Mouse (Mus musculus) left cerebral cortex, adult 9 months (tissue): ENCODE measurements at regions not wholly inside any gene's neighbourhood (a gene's known extent, or its start where the extent isn't known, plus 50 kb on each side); places are given as distances from the start of the nearest gene placed in this dataset.
A peak's percentile ranks its signal among the peaks of the same experiment; 100 is the strongest.

Source experiments
- DNase-seq, 2 experiments: peaks; one replicate each; pipeline ENCODE4 v3.0.0; 2022; ENCODE audit warnings: low spot score in 2 of 2

DNA sequence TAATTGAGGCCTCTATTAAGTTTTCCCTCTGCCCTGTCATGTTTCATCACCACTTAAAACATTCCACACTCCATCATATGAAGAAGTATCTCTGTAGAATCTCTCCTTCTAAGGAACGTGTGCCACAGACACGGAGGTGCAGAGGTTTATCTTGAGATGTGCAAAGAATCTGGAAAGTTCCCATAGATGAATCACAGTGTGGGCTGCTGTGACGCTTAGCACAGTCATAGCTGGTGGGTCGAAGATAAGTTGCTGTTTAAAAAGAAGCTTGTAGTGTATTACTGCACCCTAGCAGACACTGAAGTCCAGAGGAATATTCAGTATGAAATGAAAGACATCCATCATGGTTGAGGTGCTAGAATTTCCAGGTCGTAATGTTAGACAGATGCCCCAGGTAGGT lies 179.9 kb upstream of the 4930583I09Rik start:
- DNase-seq: peak in 1 of 2 experiments; percentile 45

DNA sequence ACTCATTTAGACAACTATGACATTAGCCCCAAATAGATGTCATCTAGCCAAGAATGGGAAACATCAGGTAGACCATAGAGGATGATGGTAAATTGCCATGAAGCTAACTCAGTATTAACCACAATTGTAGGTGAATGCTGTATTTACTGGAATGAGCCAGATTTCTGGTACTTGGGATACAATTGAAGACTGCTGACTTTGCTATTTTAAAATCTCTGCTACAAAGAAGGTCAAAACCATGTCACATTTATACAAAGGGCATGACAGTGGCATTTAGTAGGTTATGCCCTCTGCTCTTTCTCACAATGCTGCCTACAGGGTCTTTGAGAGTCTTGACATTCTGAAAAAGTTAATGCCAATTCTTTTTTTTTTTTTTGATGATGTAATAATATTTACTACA lies 178.8 kb upstream of the 4930583I09Rik start:
- no peak for DNase-seq

DNA sequence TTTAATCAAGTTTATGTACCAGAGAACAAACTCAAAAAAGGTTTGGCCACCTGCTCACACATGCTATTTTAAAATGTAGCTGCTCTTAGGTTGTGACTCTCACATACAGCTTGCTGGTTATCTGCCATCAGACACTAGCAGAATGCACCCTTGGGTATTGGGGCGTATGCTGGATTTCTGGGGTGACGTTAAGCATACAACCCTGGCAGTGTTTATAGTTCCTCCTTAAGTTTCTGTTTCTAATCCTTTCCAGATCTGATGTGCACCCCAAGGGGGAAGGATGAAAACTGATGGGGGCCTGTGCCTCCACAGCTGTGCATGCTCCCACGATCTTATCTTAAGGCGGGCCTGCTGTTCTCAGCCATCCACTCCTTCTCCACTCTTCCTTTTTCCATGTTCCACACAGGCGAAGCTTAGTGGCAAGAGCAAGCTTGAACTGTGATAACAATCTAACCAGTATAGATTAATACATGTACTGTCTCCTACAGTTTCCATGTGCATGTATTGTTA lies 164.8 kb upstream of the 4930583I09Rik start:
- no peak for DNase-seq

DNA sequence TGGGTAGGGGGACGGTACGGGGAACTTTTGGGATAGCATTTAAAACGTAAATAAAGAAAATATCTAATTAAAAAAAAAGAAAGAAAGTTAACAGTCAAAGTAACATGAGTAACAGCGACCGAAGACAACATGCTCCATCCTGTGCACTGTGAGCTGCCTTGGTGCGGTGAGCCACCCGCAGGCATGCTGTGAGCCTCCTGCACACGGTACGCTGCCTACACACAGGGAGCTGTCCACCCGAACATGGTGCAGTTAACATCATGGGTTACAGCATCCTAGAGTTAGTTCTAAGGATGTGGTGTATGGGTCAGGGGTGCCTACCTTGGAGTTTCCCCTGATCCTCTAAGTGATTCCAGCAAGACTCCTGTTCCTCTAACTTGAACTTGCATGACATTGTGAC lies 158.6 kb upstream of the 4930583I09Rik start:
- no peak for DNase-seq

DNA sequence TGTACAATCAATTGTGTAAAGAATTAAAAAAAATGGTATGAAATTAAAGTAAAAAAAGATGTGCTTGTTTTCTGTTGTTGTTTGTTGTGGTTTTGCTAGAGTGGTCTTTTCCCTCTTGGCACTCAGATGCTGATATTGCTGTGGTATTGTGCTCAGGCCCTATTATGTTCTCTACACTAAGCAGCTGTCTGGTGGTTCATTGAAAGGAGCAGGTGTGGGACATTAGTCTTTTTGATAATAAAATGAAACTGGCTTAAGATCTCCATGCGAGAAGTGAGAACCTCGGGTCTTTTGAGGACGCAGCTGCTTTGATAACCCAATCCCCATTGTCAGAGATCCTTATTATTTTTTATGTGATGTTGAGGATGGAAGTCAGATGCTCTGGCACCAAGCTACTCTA lies 155.4 kb upstream of the 4930583I09Rik start:
- DNase-seq: no peak

DNA sequence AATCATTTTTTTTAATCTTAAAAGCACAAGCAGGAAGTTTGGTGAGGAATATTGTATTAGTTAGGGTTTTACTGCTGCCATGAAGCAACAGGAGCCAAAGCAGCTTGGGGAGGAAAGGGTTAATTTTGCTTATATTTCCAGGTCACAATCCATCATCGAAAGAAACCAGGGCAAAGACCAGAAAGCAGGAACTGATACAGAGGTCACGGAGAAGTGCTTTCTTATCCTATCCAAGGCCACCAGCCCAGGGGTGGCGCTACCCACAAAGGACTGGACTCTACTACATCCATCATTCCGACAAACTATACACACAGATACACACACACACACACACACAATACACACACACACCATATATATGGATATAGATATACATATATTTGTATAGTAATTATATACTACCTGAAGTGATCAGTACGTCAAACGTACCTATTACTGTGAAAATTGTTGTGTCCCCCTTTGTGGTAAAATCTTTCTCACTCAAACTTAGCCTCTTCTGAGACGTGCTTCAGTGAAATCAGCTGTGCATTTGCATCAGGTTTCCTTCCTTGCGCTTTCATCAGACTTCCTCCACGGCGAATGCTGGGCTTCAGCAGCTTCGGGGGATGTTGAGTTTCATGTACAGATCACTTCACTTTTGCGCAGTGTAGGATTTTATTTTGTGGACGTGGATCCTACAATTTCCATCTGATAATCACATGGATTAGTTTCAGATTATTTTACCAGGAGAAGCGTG lies 148.6 kb upstream of the 4930583I09Rik start:
- no peak for DNase-seq

DNA sequence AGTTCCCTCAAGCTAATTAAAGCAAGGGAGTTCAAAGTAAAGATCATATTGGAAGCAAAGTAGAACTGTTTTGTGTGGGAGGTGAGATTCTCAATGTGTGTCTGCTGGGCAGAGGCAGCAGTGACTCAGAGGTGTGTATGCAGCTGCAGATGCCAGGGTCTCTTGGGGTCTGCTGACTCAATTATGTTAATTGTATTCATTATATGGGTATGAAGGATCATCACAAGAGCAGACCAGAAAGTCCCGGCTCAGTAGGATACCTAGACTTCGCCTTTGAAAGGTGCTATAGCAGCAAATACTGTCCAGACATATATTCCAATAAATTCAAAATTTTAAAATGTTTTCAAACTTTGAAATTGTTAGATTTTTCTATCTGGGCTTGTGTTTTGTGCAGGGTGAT lies 147.6 kb upstream of the 4930583I09Rik start:
- peak in 1 of 2 experiments; percentile 7 for DNase-seq

DNA sequence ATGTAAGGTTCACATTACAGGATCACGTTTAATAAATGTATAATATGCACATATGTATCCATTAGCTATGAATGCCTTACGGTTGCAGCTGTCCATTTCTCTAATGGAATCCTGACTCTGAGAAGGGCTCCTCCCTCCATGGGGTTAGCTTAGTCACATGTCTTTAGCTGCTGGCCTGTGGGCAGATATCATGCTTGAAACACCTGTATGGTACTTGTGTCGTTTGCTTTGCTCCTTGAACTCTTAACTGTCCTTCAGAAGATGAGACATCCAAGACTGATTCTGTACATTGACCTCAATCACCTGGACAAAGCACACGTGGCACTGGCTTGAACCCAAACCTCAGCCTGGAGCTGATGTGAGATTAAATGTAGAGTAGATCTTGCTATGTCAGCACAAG lies 128.3 kb upstream of the 4930583I09Rik start:
- DNase-seq: no peak

DNA sequence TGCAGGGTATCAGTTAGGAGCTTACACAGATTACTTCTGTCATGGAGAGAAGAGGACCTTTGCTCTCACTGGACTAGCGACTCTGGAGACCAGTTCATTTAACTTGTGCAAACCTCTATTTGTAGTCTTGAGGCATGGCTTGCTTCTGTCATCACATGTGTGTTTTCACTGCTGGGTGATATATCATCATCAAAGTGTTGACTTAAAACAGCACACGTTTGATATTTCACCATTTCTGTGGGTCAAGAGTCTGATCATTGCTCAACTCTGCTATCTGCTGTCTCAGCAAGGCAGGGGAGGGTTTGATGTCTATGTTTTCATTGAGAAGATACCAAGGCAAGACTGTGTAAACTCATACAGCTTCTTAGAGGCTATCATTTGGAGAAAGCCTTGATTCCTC lies 126.0 kb upstream of the 4930583I09Rik start:
- no peak for DNase-seq

DNA sequence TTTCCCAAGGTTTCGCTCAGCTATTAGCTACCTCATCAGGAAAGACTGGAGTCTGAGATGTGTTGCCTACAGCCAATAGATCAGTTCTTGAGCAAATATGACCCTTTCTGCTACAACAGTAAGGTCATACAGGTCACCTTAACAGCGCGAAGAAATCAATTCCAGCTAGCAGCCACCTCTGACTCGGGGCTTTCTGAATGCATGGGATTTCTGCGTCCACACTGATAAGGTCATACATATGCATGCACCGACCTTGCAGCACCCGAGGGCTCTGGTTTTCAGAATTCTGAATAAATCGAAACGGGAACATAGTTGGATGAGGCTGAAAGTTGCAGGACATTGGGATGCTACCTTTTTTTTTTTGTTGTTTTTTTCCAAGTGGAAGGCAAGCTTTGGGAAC lies 121.6 kb upstream of the 4930583I09Rik start:
- no peak for DNase-seq

DNA sequence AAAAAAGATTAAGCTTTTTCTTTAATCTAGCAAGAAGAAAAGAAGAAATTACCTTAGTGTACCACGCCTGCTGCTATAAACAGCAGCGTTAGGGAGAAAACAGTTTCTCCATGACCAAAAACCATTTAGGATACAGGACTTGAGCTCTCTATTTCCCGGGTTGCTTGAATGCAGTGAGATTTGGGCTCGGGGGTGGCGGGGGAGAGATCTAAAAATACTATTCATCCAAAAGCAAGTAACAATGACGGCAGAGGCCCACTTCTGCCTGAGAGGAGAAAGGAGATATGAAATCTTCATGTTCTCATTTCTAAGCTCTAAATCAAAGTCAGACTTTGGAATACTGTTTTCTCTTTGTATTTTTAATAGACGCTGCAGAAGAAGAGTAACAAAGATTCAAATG lies 120.6 kb upstream of the 4930583I09Rik start:
- DNase-seq: peak in 1 of 2 experiments; percentile 34

DNA sequence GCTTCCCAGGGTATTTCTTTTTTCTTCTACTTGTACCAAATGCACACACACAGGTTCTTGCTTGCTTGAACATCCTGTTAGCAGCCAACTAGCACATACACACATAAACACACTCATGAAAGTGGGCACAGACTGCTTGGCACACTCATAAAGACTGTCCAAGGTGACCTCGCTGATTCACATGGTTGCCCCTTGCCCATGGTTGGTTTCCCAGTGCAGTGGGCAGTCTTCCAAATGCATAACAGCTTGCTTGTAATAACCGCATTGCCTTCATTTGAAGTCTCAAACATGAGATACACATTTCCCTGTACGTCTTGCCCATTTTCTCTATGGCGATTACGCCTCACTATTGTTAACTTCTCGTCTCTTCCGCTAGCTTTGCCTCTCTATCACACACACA lies 117.4 kb upstream of the 4930583I09Rik start:
- no peak for DNase-seq

DNA sequence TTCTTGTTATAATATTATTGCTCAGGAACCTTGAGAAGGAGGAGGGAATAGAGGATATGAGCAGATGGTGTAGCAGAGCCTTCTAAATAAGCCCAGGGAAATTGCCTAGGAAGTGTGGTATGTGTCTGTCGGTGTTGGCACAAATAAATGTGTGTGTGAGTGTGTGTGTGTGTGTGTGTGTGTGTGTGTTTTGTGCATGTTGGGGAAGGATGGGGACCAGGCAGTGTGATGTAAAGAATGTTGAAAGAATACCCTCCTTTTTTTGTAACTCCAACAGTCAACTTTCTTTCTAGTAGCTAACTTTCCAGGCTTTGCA lies 115.7 kb upstream of the 4930583I09Rik start:
- DNase-seq: peak in 1 of 2 experiments; percentile 34

DNA sequence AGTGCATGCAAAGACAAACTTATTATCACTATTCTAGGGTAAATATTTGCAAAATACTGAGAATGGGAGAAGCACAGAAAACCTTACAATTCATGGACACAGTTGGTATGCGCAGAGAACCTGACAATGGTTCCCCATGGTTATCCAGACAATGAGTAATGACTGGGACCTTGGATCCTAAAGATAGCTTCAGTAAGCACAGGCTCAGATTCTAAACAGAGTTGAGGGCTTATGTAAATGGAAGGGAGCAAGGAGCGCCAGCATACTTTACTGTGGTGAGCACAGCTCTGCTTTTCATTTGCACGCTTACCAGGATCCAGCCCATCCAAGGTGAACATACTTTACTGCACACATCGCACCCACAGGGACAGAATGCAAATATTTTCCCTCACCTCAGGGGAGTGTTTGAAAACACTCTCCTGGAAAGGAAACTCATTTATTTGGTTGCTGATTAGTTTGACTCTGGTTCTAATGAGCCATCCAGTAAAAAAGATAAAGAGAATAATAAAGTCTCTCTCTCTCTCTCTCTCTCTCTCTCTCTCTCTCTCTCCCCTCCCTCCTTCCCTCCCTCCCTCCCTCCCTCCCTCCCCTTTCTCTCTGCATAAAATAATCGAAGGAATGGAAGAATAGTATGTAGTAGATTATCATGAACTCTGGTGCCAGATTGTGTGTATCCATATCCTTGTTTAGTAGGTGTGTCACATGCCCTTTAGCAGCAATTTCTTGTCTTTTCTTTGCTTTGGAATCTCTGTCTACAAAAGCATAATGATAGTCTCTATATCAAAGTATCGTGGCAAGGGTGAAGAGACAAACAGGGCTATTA lies 115.1 kb upstream of the 4930583I09Rik start:
- DNase-seq: no peak

DNA sequence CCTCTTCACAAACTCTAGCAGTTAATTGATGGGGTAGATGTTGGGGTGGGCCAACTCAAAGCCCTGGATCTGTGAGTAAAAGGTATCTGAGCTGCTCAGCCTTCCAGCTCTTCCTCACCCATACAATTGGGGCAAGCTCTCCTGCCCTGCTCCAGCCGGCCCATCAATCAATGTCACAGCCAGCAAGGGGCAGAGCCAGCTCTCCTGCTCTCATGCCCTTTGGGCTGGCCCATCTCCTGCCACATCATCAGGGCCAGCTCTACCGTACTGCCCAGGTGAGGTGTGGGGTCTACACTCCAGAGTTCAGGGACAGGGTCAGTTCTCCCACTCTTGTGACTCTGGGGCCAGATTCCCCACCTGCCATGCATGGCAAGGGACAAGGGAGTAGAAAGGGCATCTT lies 107.3 kb upstream of the 4930583I09Rik start:
- DNase-seq: no peak

DNA sequence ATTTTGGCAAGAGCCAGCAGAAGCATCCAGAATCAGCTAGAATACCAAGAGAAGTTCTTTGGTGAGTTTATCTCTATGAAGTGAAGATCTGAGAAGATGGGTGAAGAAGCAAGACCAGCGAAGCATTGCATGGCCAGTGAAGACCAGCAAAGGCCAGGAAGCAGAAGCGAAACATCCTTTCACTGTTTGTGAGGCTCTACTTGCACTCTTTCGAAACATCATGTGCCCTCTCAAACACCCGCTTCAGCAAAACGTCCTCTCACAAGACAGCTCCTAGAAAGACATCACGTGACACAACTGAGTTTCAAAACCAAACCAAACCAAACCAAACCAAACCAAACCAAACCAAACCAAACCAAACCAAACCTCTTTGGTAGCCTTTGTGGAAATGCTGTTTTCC lies 105.7 kb upstream of the 4930583I09Rik start:
- DNase-seq: no peak

DNA sequence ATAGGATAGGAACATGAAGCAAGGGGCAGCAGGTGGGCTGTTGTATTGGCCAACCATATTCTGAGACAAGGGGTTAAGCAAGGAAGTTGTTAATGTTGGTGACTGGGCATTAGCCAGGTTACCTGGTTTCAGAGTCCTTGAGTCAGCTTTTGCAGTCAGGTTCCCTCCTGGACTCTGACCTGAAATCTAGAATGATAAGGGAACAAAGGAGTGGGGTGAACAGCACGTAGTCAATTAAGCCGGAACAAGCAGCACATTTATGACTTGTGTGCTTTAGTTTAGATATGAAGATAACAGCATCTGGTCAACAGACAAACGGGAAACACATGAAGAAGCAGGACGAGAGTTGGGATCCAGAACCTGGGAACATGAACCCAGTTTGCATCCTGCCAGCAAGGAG lies 99.8 kb upstream of the 4930583I09Rik start:
- no peak for DNase-seq

DNA sequence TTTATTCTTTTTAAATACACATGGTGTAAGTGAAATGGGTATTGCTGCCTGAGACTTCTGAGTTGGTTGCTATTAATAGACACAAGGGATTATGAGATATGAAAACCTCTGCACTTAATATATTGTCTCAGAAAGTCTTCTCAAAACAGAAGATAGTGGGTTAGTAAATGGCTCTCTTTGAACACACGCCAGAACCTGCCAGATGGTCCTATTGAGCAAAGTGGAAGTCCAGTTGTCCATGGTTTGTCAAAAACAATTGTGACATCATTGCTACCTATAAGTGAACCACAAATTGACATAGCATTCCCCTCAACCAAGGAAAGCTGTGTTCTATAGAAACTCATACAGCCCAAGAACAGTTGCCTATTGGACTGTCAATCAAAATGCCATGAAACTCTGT lies 98.5 kb upstream of the 4930583I09Rik start:
- no peak for DNase-seq

DNA sequence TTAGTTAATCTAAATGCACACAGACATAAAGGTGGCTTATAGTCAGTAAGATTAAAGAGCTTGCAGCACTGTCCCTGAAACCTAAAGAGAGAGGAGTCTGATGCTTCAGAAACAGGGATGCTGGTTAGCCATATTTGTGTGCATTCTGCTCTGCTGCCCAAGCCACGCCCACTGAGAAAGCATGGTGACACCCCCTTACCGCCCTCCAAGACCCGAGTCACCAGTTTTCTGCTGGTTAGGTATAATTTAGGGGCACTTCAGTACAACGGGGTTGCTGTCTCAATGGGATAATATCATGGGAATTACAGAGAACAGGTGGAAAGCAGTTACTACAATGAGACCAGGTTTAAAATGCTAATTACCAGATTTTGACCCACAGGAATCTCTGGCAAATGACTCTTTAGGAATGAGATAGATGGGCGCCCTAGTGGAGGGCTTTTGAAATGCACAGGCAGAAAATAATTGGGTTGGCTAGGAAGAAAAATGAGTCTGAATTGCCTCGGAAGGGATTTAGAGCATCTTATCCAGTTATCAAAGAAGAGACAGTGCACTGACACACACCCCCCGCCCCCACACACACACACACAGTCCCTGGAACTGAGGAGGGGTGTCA lies 95.1 kb upstream of the 4930583I09Rik start:
- no peak for DNase-seq

DNA sequence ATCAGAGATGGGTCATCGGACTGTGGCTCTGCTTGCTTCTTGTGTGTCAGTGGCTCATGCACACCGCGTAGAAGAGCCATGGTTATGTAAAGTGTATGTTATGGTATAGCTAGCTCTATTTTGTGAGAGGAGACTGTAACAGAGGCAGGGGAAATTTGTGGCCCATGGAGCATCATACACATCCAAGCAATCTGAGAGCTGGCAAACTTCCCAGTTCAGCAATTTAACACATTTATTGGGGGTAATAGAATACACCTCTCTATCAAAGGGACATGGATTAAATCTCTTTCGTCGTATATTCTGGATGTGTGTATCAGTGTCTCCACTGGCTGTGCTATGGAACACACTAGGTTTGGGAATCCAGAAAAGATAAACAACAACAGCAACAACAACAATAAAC lies 87.9 kb upstream of the 4930583I09Rik start:
- no peak for DNase-seq

DNA sequence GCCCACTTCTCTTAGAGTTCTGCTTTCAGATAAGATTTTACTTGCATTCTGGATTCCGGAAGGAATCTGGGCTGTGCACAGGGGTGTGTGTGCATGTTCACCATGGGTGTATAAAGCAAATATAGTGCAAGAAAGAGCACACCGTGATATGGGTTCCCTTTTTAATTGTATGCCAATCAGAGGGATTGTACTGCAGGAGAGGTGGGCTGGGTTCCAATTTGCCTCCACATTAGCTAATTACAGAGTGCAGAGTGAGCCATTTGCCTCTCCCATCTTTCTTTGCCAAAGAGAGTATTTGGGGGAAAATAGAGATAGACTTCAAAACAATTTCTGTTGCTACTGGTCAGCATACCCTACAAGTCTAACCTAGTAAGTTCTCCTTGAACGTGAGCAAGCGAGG lies 86.4 kb upstream of the 4930583I09Rik start:
- no peak for DNase-seq

DNA sequence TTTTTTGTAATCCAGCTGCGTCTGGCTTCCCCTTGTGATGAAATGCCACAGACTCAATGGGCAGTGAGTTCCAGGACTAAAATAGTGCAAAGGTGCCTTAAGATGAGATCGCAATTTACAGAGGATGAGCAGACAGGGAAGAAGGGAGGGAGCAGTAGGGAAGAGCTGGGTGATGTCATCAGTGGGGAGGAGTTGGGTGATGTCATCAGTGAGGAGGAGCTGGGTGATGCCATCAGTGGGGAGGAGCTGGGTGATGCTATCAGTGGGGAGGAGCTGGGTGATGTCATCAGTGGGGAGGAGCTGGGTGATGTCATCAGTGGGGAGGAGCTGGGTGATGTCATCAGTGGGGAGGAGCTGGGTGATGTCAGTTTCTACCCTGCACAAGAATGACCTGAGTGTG lies 84.4 kb upstream of the 4930583I09Rik start:
- DNase-seq: no peak

DNA sequence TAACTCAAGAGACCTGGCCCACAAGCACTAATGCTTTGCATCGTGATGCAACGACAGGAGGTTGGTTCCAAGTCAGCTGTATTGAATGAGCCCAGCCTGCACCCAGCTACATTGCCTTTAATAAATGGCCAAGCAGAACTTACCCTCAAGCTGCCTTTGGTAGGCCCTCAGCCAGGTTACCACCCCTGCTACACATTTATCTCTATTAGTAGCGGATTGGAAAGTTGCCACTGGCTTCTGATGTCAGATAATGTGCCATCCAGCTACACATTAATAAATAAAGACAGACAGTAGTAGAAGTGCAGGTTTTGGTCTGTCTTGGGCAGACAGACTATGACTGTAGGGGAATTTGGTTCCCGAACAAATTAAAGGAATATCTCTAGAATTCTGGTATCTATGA lies 82.0 kb upstream of the 4930583I09Rik start:
- no peak for DNase-seq
